10 mouse cellular contexts compared by ENCODE assay signal in genomic region chr13:93388594-93389241, GRCm38 (mm10).
DNase-seq lines count a peak whose midpoint lies in the region; ATAC-seq and TF ChIP-seq lines count a peak whose summit lies in the region.
"Had no signal": no experiment of that assay in that cellular context is flagged by ENCODE, and none has a peak within 500 bp of the region (broad histone marks: within the 10 kb centered on the region; RNA-seq: fewer than 3 reads in every experiment).

No protein-coding gene starts in this region.

- peaks cover 3% of the 10 kb centered on the region; the same call in 1 of the 2 replicates for H3K4me1 ChIP-seq in heart, embryonic 16.5 days (ENCODE audit: control insufficient read depth, insufficient read depth, low read length)
- peaks cover 2 to 16% of the 10 kb centered on the region in 2 experiments; a peak in 2 of 4 replicates for H3K4me1 ChIP-seq in CH12.LX (ENCODE audit: control insufficient read depth in 1 of 2, insufficient read depth in 2 of 2)
- peaks cover 16% of the 10 kb centered on the region; the same call in 1 of the 2 replicates for H3K4me1 ChIP-seq in liver, embryonic 11.5 days (replicated peaks; ENCODE audit: control insufficient read depth, insufficient read depth, low read length)
- H3K4me1 ChIP-seq in neural tube, embryonic 15.5 days: no peaks in the 10 kb centered on the region
- H3K4me1 ChIP-seq: embryonic facial prominence, embryonic 13.5 days had no signal

- H3K27ac ChIP-seq in heart, embryonic 16.5 days (ENCODE audit: low read length): peak overlapping the region; percentile 68
- no peak overlapping the region for H3K27ac ChIP-seq in CH12.LX (ENCODE audit: insufficient read depth, low read depth)
- peak overlapping the region; percentile 58 for H3K27ac ChIP-seq in liver, embryonic 11.5 days (ENCODE audit: low read depth, low read length)
- H3K27ac ChIP-seq in neural tube, embryonic 15.5 days (replicated peaks): no peak overlapping the region
- H3K27ac ChIP-seq: embryonic facial prominence, embryonic 13.5 days had no signal

- dilution Hi-C loops in CH12.LX (cut with MboI; ENCODE audit: extremely low pct_ligation_motif_present, extremely low pct_unique_long_range_greater_than_20kb, low sequenced_read_pairs): no loop called here

- TF ChIP-seq RAD21 in CH12.LX (IDR thresholded peaks at IDR 0.05; ENCODE audit: low read depth, low read length): no peak

- H3K4me2 ChIP-seq in heart, embryonic 16.5 days (ENCODE audit: low read depth, low read length): no peak overlapping the region; the same call in 1 of the 2 replicates
- no peak overlapping the region for H3K4me2 ChIP-seq in CH12.LX (ENCODE audit: insufficient read depth, low read depth, poor library complexity, severe bottlenecking)
- peak overlapping the region; percentile 36 for H3K4me2 ChIP-seq in liver, embryonic 11.5 days
- no peak overlapping the region for H3K4me2 ChIP-seq in neural tube, embryonic 15.5 days
- H3K4me2 ChIP-seq: embryonic facial prominence, embryonic 13.5 days had no signal

- WGBS in heart, embryonic 16.5 days: 51% methylated on average over 7 of the region's 7 CpGs
- 46% methylated on average over 7 of the region's 7 CpGs for WGBS in liver, embryonic 11.5 days
- 71% methylated on average over 7 of the region's 7 CpGs for WGBS in neural tube, embryonic 15.5 days

- peak; percentile 52; the same call in 1 of the 2 replicates for ATAC-seq in heart, embryonic 16.5 days (replicated peaks; ENCODE audit: extremely low read depth, insufficient read depth, low FRiP score)
- ATAC-seq in liver, embryonic 11.5 days (replicated peaks; ENCODE audit: low FRiP score): peak; percentile 98
- ATAC-seq in neural tube, embryonic 15.5 days (ENCODE audit: low FRiP score): no peak

- no peaks in the 10 kb centered on the region for H3K27me3 ChIP-seq in heart, embryonic 16.5 days (ENCODE audit: control insufficient read depth, insufficient read depth, low read length)
- no peaks in the 10 kb centered on the region for H3K27me3 ChIP-seq in CH12.LX (replicated peaks)
- H3K27me3 ChIP-seq in liver, embryonic 11.5 days (replicated peaks; ENCODE audit: control insufficient read depth, insufficient read depth, low read length): no peaks in the 10 kb centered on the region
- H3K27me3 ChIP-seq in neural tube, embryonic 15.5 days (replicated peaks): no peaks in the 10 kb centered on the region
- H3K27me3 ChIP-seq: embryonic facial prominence, embryonic 13.5 days had no signal

- H3K36me3 ChIP-seq in heart, embryonic 16.5 days (ENCODE audit: control insufficient read depth, insufficient read depth): 0 out of 2 replicates have a peak, but pooled peaks cover 7% of the 10 kb centered on the region
- peaks cover 0 to 8% of the 10 kb centered on the region in 2 experiments for H3K36me3 ChIP-seq in CH12.LX (replicated peaks in 1 of 2; ENCODE audit: control insufficient read depth in 1 of 2, insufficient read depth in 1 of 2, low read length in 1 of 2)
- no peaks in the 10 kb centered on the region for H3K36me3 ChIP-seq in liver, embryonic 11.5 days (ENCODE audit: control insufficient read depth, insufficient read depth, low read length)
- H3K36me3 ChIP-seq in neural tube, embryonic 15.5 days: peaks cover 8% of the 10 kb centered on the region

- in situ Hi-C loops in CH12.LX (cut with MboI; ENCODE audit: low pct_ligation_motif_present, low pct_unique_long_range_greater_than_20kb, low sequenced_read_pairs): no loop called here

- no peaks in the 10 kb centered on the region for H3K79me2 ChIP-seq in CH12.LX (replicated peaks; ENCODE audit: control insufficient read depth, extremely low read depth, insufficient read depth, poor library complexity, severe bottlenecking)

- TF ChIP-seq EP300 in CH12.LX (IDR thresholded peaks at IDR 0.05; ENCODE audit: low read length): no peak

- TF ChIP-seq POLR2A in CH12.LX (IDR thresholded peaks at IDR 0.05; ENCODE audit: low read depth, low read length): no peak

- no peak overlapping the region for H3K4me3 ChIP-seq in heart, embryonic 16.5 days (ENCODE audit: low read length)
- H3K4me3 ChIP-seq in CH12.LX (replicated peaks in 1 of 3; ENCODE audit: low read depth in 2 of 3, low read length in 2 of 3, poor library complexity in 1 of 3): no peak overlapping the region
- H3K4me3 ChIP-seq in liver, embryonic 11.5 days (ENCODE audit: low read depth, low read length): no peak overlapping the region
- H3K4me3 ChIP-seq in neural tube, embryonic 15.5 days (replicated peaks): no peak overlapping the region
- H3K4me3 ChIP-seq: embryonic facial prominence, embryonic 13.5 days had no signal

- no peak for DNase-seq in heart, adult 9 months (ENCODE audit: low spot score in 2 of 2)
- peak; percentile 9 for DNase-seq in CH12.LX (ENCODE audit: extremely low read depth)
- peak; percentile 74 for DNase-seq in c-Kit-positive CD71-positive TER-119-negative erythroid progenitor cells, embryonic 14.5 days (ENCODE audit: low read depth)
- no peak for DNase-seq in liver, embryonic 11.5 days (ENCODE audit: low spot score)
- no peak for DNase-seq in T-cell, adult 2 months (ENCODE audit: low spot score)
- no peak for DNase-seq in right cerebral cortex, postnatal 14 days
- DNase-seq: adrenal gland, postnatal 14 days had no signal

- H3K9ac ChIP-seq in heart, embryonic 16.5 days (ENCODE audit: low read length): no peak overlapping the region
- no peak overlapping the region for H3K9ac ChIP-seq in CH12.LX (ENCODE audit: insufficient read depth, low read depth)
- H3K9ac ChIP-seq in liver, embryonic 11.5 days (ENCODE audit: low read depth, low read length): no peak overlapping the region
- no peak overlapping the region for H3K9ac ChIP-seq in neural tube, embryonic 15.5 days (replicated peaks)
- H3K9ac ChIP-seq: embryonic facial prominence, embryonic 13.5 days had no signal

- no peaks in the 10 kb centered on the region for H3K9me3 ChIP-seq in heart, embryonic 16.5 days (replicated peaks; ENCODE audit: control insufficient read depth, low read length)
- no peaks in the 10 kb centered on the region for H3K9me3 ChIP-seq in CH12.LX (replicated peaks; ENCODE audit: low read length)
- H3K9me3 ChIP-seq in liver, embryonic 11.5 days (ENCODE audit: control insufficient read depth, low read length): no peaks in the 10 kb centered on the region
- no peaks in the 10 kb centered on the region for H3K9me3 ChIP-seq in neural tube, embryonic 15.5 days (replicated peaks)
- H3K9me3 ChIP-seq: embryonic facial prominence, embryonic 13.5 days had no signal

- TF ChIP-seq CTCF in CH12.LX (conservative IDR thresholded peaks at IDR 0.05 in 1 of 2, IDR thresholded peaks at IDR 0.05 in 1 of 2; ENCODE audit: low read depth in 2 of 2, low read length in 2 of 2): no peak

TF ChIP-seq in CH12.LX, 34 proteins besides CTCF, POLR2A, EP300 and RAD21:
- TF ChIP-seq MEF2A (IDR thresholded peaks at IDR 0.05; ENCODE audit: borderline replicate concordance, low read depth, low read length): no peak
- TF ChIP-seq SIN3A (IDR thresholded peaks at IDR 0.05; ENCODE audit: low read length): no peak
- TF ChIP-seq NELFE (IDR thresholded peaks at IDR 0.05; ENCODE audit: low read depth, low read length): no peak
- TF ChIP-seq GABPA (IDR thresholded peaks at IDR 0.05; ENCODE audit: insufficient replicate concordance, low read depth, low read length): no peak
- no peak for TF ChIP-seq CHD1 (IDR thresholded peaks at IDR 0.05; ENCODE audit: low read depth, low read length)
- no peak for TF ChIP-seq CHD2 (IDR thresholded peaks at IDR 0.05; ENCODE audit: low read length)
- no peak for TF ChIP-seq KAT2A (IDR thresholded peaks at IDR 0.05; ENCODE audit: insufficient replicate concordance, low read length)

Comparison
In these comparisons a context has a peak if more than half of its experiments do, and no peak if none do; other contexts are left out.
1. H3K27ac ChIP-seq: peak in heart, embryonic 16.5 days (single experiment) and liver, embryonic 11.5 days (single experiment); none in CH12.LX (single experiment) and neural tube, embryonic 15.5 days (single experiment).
2. DNase-seq: peak in CH12.LX (single experiment) and c-Kit-positive CD71-positive TER-119-negative erythroid progenitor cells, embryonic 14.5 days (single experiment); none in heart, adult 9 months (0 of 2), liver, embryonic 11.5 days (single experiment), T-cell, adult 2 months (single experiment) and right cerebral cortex, postnatal 14 days (single experiment).